Mouse (Mus musculus) adrenal gland (tissue): ENCODE results near the gene Anks1.
"Not testable (repeated sequence)": the region's sequence is repeated elsewhere in the genome, so short reads cannot be mapped to it uniquely, and the experiment has no call there.

ENCODE experiments used
- intact Hi-C: fragments of 180-260 bp; cut with DNase I; formaldehyde crosslinking; loops from one replicate; pipeline ENCODE4 v1.15.1; 2025

Gene Anks1

GRCm38 (mm10) chr17:27994001-27994944 is 85.2 kb downstream of the Anks1 start:
- intact Hi-C loops: loop anchor here (5.0 kb wide), 2 partner anchors 53 to 68 kb away; no protein-coding TSS in a partner anchor

DNA sequence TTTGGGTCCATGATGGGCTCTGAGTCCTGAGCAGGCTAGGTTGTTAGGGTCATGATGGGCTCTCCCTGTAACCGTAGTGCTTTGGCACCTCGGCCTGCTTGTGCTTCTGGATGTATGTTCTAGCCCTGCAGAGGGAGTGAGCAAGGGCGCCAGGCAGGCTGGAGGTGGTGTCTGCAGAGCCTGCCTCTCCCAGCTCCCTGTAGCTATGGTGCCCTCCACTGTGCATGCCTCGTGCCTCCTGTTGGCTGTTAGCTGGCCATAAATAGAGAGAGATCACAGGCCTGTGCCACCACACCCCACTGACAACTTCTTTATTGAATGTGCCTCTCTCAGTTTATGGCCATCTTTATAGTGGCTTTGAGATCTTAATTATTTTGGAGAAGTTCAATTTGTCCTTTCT is 87.2 kb downstream of the Anks1 start:
- intact Hi-C loops: no loop called here

- intact Hi-C loops: no loop called here
Measured at GRCm38 (mm10) chr17:27997212-27997611, 88.1 kb downstream of the Anks1 start.

- intact Hi-C loops: not testable (repeated sequence)
Measured at GRCm38 (mm10) chr17:27999683-28000273, 90.7 kb downstream of the Anks1 start.

DNA sequence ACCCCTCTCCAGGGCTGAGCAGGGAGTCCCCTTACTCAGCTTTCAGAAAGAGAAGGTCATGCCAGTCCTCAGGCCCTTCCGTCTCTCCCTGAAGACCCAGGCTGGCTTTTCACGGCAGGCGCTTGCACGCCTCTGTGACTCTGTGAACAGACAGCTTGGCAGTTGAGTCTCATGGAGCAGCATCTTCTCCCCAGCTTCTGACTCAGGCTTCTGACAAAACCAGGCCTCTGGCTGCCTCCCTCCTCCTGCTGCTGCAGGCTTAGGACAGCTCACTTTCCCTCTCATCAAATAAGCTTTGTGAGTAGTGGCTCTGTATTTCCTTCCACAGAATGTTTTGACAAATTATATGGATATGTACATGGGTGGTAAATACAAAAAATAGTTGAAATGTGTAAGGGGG is 91.3 kb downstream of the Anks1 start:
- intact Hi-C loops: no loop called here

DNA sequence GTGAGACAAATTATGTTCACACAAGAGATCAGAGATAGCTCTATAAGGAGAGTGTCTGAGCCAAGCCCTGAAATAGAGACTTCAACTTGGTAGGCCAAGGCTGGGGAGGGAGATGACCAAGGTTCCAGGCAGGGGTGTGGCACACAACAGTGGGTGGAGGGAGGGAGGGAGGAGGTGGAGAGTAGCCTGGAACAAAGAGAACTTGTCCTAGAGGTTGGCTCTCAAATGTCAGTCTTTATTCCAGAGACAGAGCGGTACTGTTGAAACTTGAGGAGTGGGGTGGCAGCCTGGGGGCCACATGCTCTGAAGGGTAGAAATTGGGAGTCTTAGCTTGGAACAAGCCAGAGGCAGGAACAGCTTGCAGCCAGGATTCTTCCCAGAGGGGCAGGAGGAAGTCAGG is 91.7 kb downstream of the Anks1 start:
- intact Hi-C loops: no loop called here

GRCm38 (mm10) chr17:28005393-28005792 is 96.3 kb downstream of the Anks1 start:
- intact Hi-C loops: no loop called here

GRCm38 (mm10) chr17:28006208-28006607 is 97.1 kb downstream of the Anks1 start:
- intact Hi-C loops: no loop called here

- intact Hi-C loops: no loop called here
Measured at GRCm38 (mm10) chr17:28006611-28007010, 97.5 kb downstream of the Anks1 start.

DNA sequence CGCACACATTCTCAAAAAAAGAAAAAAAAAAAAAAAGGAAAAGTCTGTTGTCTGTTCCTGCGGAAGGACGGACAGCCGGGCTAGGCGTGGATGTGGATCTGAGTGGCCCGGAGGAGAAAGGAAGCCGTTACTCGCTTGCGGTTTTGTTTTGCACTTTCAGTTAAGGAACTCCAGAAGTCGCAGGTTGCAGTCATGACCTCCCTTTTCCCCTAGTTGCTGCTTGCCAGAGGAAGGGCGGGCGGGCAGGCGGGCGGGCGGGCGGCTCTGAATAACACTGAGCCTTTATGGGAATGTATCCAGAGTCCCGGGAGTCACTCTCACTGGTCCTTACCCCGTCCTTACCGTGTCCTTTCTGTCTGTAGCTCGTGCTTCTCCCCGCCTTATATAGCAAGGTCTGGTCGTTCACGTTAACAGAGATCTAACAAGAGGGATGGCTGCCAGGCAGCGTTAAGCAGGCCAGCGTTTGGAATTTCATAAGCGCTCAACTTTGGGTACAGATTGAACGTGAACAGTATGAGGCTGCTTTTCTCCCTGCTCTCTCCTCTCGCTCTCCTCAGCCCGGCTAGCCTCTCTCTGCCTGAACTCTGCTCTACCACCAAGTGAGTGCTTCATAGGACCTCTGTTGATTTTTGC is 98.2 kb downstream of the Anks1 start:
- intact Hi-C loops: no loop called here

DNA sequence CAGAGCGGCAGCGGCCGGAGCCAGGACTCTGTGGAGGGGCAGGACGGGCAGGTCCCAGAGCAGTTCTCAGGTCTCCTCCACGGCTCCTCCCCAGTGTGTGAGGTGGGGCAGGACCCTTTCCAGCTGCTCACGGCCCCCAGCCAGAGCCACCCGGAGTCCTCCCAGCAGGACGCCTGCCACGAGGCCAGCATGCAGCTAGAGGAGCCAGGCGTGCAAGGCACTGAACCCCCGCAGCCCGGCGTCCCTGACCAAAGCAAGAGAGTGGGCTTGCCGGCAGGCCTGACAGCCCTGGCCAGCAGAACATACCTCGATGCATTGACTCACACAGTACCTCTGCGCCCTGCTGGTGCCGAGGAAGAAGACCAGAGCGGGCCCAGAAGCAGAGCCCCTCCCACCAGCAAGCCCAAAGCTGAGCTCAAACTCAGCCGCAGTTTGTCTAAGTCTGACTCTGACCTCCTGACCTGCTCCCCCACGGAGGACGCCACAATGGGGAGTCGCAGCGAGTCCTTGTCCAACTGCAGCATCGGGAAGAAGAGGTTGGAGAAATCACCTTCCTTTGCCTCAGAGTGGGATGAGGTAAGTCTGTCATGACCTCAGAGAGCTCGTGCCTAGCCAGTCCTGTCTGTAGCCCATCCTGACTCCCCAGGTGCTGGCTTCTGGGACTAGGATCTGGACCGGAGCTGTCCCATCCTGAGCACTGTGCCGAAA is 98.9 kb downstream of the Anks1 start:
- intact Hi-C loops: no loop called here

DNA sequence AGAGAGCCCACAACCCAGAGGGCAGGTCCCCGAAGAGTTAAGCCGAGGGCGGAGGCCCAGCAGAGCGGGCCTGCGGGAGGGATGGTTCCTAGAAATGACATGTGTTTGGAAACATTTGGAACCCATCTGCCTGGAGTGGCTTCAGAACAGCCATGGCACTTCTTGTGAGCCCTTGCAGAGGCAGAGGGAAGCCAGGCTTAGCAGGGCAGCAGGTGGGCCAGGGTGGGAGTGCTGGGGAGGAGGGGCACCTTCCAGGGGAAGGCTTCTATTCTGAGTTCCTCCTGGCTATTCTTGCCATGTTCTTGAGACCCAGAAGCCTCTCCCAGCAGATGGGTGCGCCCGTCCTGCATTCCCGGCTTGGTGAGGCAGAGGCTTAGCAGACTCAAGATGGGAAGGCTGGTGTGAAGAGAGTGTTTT is 99.5 kb downstream of the Anks1 start:
- intact Hi-C loops: no loop called here

DNA sequence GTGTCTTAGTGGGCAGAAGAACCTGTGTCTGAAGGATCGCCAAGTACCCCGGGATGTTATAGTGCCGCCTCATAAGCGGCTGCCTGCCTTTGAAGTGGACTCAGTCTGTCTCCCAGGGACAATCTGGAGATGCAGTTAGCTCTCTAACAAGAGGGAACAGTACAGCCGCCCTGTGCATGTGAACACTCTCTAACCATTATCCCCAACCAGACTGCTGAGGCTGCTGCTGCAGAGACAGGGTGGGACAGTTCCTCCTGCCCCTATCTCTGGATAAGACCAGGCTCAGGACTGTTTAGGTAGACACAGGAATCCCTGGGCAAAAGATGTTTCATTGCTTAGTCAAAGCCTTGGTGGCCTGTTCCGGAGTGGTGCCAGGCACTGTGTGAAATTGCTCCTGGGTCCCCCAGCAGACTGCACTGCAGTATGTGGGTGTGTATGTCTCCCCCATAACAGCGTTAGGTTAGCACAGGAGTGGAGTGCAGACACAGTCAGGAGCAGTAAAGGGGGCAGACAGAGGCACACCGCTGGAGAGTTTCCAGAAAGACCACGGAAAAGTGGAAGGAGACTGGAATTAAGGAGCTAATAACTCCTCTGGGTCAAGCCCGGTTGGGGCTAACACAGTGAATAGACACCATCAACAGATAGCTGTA is 100.1 kb downstream of the Anks1 start:
- intact Hi-C loops: no loop called here

DNA sequence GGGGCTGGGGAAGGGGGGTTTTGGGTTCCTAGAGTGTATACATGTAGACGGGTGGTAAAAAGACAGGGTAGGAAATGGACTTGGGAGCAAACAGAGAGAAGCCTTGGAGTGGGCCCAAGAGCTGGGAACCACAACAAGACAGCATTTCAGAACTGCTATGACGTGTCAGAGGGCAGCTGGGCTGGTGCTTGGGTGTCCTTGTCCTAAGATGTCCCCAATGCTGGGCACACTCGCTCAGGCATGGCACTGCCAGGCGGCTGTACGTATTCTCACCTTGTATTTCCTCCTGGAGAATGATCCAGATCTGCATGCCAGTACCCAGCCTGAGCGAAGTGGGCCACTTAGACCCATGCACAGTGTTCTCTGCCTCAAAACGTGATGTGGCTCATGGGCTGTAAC is 100.6 kb downstream of the Anks1 start:
- intact Hi-C loops: no loop called here

DNA sequence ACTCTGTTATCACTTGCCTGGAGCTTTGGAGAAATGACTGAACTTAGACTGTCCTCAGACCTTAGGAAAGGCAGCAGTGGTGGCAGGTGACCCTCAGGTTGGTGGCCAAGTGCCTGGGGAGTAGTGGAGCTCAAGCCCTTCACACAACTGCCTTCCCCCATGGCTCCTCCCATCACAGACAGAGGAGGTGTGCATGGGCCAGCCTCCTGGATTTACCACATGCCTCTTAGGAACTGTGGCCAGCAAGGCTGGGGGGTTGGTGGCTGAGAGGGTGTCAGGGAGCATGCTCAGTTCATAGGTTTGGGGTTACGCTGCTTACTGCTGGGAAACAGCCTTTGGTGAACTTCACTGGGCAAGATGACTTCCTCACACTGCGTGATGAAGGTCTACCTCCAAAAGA is 101.8 kb downstream of the Anks1 start:
- intact Hi-C loops: no loop called here

DNA sequence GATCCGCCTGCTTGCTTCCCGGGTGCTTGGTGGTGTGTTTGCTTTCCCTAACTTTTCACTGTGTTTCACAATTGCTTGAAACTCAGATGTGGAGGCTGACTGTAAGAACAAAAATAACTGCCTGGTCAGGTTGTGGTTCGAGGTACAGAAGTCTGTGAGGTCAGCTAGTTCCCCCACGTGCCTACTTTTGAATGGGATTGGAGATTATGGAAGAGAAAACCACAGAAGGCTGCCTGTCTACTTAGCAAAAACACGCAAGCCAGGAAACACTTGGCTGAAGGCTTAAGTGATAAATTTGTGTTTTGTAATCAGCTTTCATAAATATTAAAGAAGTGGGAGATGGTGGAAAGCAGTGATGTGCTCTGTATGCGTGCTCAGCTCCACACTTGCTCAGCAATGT is 103.7 kb downstream of the Anks1 start:
- intact Hi-C loops: no loop called here

- intact Hi-C loops: no loop called here
Measured at GRCm38 (mm10) chr17:28013259-28013875, 104.3 kb downstream of the Anks1 start.

DNA sequence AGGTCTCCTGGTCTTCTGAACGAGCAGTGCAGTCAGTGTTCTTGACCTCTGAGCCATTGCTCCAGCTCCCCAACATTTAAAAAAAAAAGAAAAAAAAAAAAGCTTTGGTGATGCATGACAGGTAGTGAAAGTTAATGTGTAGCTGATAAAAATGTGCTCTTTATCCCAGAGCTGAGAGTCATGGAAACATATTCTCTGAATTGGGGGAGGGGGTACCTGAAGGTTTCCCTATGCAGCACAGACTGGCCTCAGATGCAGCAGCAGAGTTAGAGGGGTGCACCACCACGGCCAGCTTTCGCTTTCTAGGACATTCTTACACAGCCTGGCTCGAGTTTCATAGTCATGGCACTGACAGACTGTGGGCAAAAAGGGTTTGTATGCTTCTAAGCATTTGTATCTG is 105.3 kb downstream of the Anks1 start:
- intact Hi-C loops: no loop called here

- intact Hi-C loops: no loop called here
Measured at GRCm38 (mm10) chr17:28015068-28015730, 106.1 kb downstream of the Anks1 start.
